Mouse (Mus musculus) G1E (cell line): ENCODE results near the gene Ilf3. TPM values are rescaled to one million over a fixed set of nuclear protein-coding genes. Genes with fewer than 3 reads are reported as not detected.
A peak's percentile ranks its signal among the peaks of the same experiment; 100 is the strongest.

Experiments used
- ATAC-seq: 2 replicates; pipeline ENCODE4 v1.8.0; 2016; ENCODE audit warnings: mild to moderate bottlenecking; ENCODE audit not compliant: insufficient number of reproducible peaks, poor library complexity, low FRiP score, severe bottlenecking; ENCODE audit errors: extremely low read depth
- DNase-seq: peaks from one replicate; pipeline ENCODE4 v3.0.0; 2012; ENCODE audit warnings: low spot score
- H3K27me3 ChIP-seq: 2 replicates; pipeline ENCODE4 v1.6.1; 2012; ENCODE audit warnings: mild to moderate bottlenecking, low read length, inconsistent platforms; ENCODE audit not compliant: insufficient read depth
- H3K36me3 ChIP-seq: replicated peaks from 2 replicates; pipeline ENCODE3; 2012; ENCODE audit warnings: mild to moderate bottlenecking, inconsistent platforms
- H3K4me1 ChIP-seq: 2 replicates; pipeline ENCODE4 v1.6.1; 2012; ENCODE audit warnings: low read depth, low read length, inconsistent platforms, mixed read lengths; ENCODE audit not compliant: insufficient read depth
- H3K4me3 ChIP-seq: 2 replicates; pipeline ENCODE4 v1.5.1; 2012; ENCODE audit warnings: low read depth, mild to moderate bottlenecking, inconsistent platforms, low read length, moderate library complexity, mixed read lengths
- H3K9me3 ChIP-seq: replicated peaks from 2 replicates; pipeline ENCODE4 v1.6.1; 2012; ENCODE audit warnings: inconsistent platforms
- CTCF ChIP-seq: IDR thresholded peaks from 2 replicates; pipeline ENCODE4 v1.5.1; 2012; ENCODE audit warnings: low read depth, low read length, inconsistent platforms, mixed read lengths
- GATA1 ChIP-seq: IDR thresholded peaks from 2 replicates; pipeline ENCODE4 v1.6.1; 2012; ENCODE audit warnings: borderline replicate concordance, low read length, inconsistent platforms, mixed read lengths
- GATA2 ChIP-seq: IDR thresholded peaks from 2 replicates; pipeline ENCODE4 v1.6.1; 2012; ENCODE audit warnings: low read depth, low read length, inconsistent platforms, borderline replicate concordance
- POLR2AphosphoS5 ChIP-seq: IDR thresholded peaks from 2 replicates; pipeline ENCODE4 v1.6.1; 2012; ENCODE audit warnings: low read depth, low read length, inconsistent platforms; ENCODE audit not compliant: insufficient replicate concordance
- TAL1 ChIP-seq: conservative IDR thresholded peaks from 2 replicates; pipeline ENCODE4 v1.6.1; 2012; ENCODE audit warnings: low read depth, low read length, inconsistent platforms, mixed read lengths
- polyA plus RNA-seq: library from polyadenylated mRNA; stranded (reverse); fragments of >175 nt; gene quantifications from 2 replicates; pipeline ENCODE4 v1.2.3, GENCODE M21; 2012
- total RNA-seq, 2 experiments: library from RNA; stranded (forward) in 1 of 2; stranded (reverse) in 1 of 2; fragments of 200-1000 nt in 1 of 2; fragments of >200 nt in 1 of 2; fragmentation: Nextera tagmentation in 1 of 2; gene quantifications; 2 replicates each; pipeline ENCODE4 v1.2.3; 2014 to 2017

Ilf3 gene
- total RNA-seq (2014; fragmentation: Nextera tagmentation) (87.9 and 94.1 TPM in 2 replicates), total RNA-seq (2017) (79.7 and 81.3 TPM in 2 replicates), polyA plus RNA-seq (123 and 138 TPM in 2 replicates)

- Histone ChIP-seq H3K27me3 (peaks cover 16% of the 10 kb centered on the region), H3K4me3 (peak within 1 kb of the TSS; percentile 98), H3K9me3 (no peaks in the 10 kb centered on the region), H3K4me1 (peaks cover 43% of the 10 kb centered on the region), H3K36me3 (peaks cover 29% of the 10 kb centered on the region)
- ATAC-seq (peak; percentile 88), DNase-seq (peak; percentile 85)
- TF ChIP-seq CTCF (no peak), TAL1 (no peak), POLR2AphosphoS5 (no peak), GATA1 (no peak), GATA2 (no peak)
Observed at GRCm38 (mm10) chr9:21367357-21368111, at the start of gene Ilf3. TSS of gene Ilf3 (plus strand) at chr9:21367871.

GRCm38 (mm10) chr9:21318792-21319191 lies 48.9 kb upstream of the Ilf3 start:
- H3K9me3 ChIP-seq, result no peaks in the 10 kb centered on the region; the same call in 1 of the 2 replicates
- no peak for TF ChIP-seq CTCF
- no peak for TF ChIP-seq POLR2AphosphoS5
- TF ChIP-seq GATA2, result no peak
- TF ChIP-seq TAL1, result no peak
- no peak for TF ChIP-seq GATA1
- H3K4me3 ChIP-seq, result no peak overlapping the region
- ATAC-seq (no peak), DNase-seq (no peak)
- peaks cover 5% of the 10 kb centered on the region for H3K36me3 ChIP-seq
- peaks cover 47% of the 10 kb centered on the region for H3K4me1 ChIP-seq
- no peaks in the 10 kb centered on the region for H3K27me3 ChIP-seq

- H3K4me3 ChIP-seq, result no peak overlapping the region
- peaks cover 10% of the 10 kb centered on the region for H3K36me3 ChIP-seq
- peaks cover 49% of the 10 kb centered on the region for H3K4me1 ChIP-seq
- DNase-seq (no peak), ATAC-seq (no peak)
- H3K27me3 ChIP-seq, result no peaks in the 10 kb centered on the region
- no peaks in the 10 kb centered on the region; the same call in 1 of the 2 replicates for H3K9me3 ChIP-seq
- TF ChIP-seq CTCF, result no peak
- no peak for TF ChIP-seq GATA1
- TF ChIP-seq TAL1, result no peak
- no peak for TF ChIP-seq GATA2
- no peak for TF ChIP-seq POLR2AphosphoS5
Observed at GRCm38 (mm10) chr9:21319503-21319902, 48.2 kb upstream of the Ilf3 start.

- Histone ChIP-seq H3K9me3 (no peaks in the 10 kb centered on the region; the same call in 1 of the 2 replicates), H3K4me3 (peak overlapping the region; percentile 82), H3K27me3 (no peaks in the 10 kb centered on the region), H3K4me1 (peaks cover 44% of the 10 kb centered on the region), H3K36me3 (peaks cover 16% of the 10 kb centered on the region)
- no peak for DNase-seq
- ATAC-seq, result no peak
- no peak for TF ChIP-seq GATA1
- TF ChIP-seq TAL1, result no peak
- TF ChIP-seq CTCF, result no peak
- no peak for TF ChIP-seq GATA2
- no peak for TF ChIP-seq POLR2AphosphoS5
Observed at GRCm38 (mm10) chr9:21320280-21320618, 47.4 kb upstream of the Ilf3 start.

- Histone ChIP-seq H3K4me3 (peak within 1 kb of the TSS; percentile 82), H3K4me1 (peaks cover 44% of the 10 kb centered on the region), H3K9me3 (no peaks in the 10 kb centered on the region; the same call in 1 of the 2 replicates), H3K27me3 (no peaks in the 10 kb centered on the region), H3K36me3 (peaks cover 22% of the 10 kb centered on the region)
- DNase-seq (peak; percentile 76), ATAC-seq (peak; percentile 69)
- TF ChIP-seq CTCF (no peak), POLR2AphosphoS5 (no peak), TAL1 (no peak), GATA1 (no peak), GATA2 (no peak)
Observed at GRCm38 (mm10) chr9:21320619-21321512, 46.8 kb upstream of the Ilf3 start, which contains the start of gene Slc44a2. TSS of gene Slc44a2 (plus strand) at chr9:21320698.

GRCm38 (mm10) chr9:21321513-21321835 lies 46.2 kb upstream of the Ilf3 start:
- H3K9me3 ChIP-seq, result no peaks in the 10 kb centered on the region; the same call in 1 of the 2 replicates
- no peaks in the 10 kb centered on the region for H3K27me3 ChIP-seq
- peak overlapping the region; percentile 82 for H3K4me3 ChIP-seq
- peak; percentile 22; the same call in 1 of the 2 replicates for ATAC-seq
- TF ChIP-seq TAL1, result no peak
- no peak for TF ChIP-seq POLR2AphosphoS5
- no peak for TF ChIP-seq GATA1
- TF ChIP-seq CTCF, result no peak
- no peak for TF ChIP-seq GATA2
- peaks cover 25% of the 10 kb centered on the region for H3K36me3 ChIP-seq
- DNase-seq, result peak; percentile 47
- H3K4me1 ChIP-seq, result peaks cover 45% of the 10 kb centered on the region
